Mouse (Mus musculus) c-Kit-positive CD71-positive TER-119-negative erythroid progenitor cells, embryonic 14.5 days (primary cell): ENCODE results near the gene Pdcl2.

Source experiments
- DNase-seq: peaks from one replicate; pipeline ENCODE4 v3.0.0-alpha.2; 2013; ENCODE audit warnings: low read depth

Gene Pdcl2

DNA sequence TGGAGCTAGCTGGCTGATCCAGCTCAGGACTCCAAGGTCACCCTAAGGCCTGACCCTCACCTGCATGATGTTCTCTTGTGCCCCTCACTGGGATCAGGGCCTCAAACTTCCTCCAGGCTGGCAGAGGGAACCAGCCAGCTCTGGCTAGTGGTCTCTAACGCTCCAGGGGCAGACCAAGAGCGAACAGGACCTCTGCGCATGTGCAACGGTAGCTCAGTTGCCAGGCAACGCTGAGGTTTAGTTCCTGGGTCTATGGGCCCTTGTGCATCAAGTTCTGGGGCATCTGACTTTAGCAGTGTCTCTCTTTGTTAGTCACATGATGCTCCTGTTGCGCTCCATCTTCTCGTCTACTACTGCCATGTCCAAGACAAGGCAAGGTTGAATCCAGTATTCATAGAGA is at the start of gene Pdcl2:
Gene Pdcl2 (minus strand): TSS at position 204 of the 400 bp plus-strand sequence.
- no peak for DNase-seq

DNA sequence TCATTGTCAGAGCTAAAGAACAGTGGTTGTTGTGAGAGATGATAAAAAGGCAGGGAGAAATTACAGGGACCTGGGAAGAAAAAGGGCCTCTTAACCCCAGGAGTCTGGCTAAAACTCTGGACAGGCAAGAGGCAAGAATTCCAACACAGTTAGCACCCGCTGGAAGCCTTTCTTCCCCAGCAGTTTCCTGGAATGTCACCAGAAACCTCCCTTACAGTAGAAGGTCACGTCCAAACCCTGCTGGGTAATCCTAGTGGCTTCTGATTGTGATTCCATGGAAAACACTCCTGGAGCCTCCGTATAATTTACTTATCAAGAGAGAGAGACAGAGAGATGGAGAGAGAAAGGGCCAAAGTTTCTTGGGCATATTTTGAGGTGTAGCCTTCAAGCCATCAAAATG is 48.3 kb upstream of the Pdcl2 start:
- no peak for DNase-seq

- no peak for DNase-seq
These were observed 38.4 kb upstream of the Pdcl2 start for GRCm38 (mm10) chr5:76369215-76369840.

DNA sequence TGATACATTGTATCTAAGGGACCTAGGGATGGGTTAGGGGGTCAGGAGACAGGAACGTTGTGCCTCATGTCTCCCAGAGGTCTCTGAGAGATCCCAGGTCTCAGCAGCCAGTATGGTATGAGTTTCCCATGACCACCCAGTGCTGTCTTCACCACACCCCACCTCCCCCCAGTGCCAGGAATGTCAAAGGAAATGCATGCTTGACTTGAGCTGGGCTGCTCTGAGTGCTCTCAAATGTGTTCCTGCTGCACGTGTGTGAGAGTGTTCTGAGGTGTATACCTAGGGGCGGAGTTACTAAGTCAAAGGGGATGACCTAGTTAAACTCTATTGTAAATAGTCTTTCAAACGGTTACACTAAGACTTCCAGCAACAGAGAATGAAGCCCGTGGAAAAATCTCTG is 34.5 kb upstream of the Pdcl2 start:
- DNase-seq: no peak

GRCm38 (mm10) chr5:76363453-76364104 is 32.6 kb upstream of the Pdcl2 start, which contains the start of gene Nmu:
TSS of gene Nmu (minus strand) at chr5:76363788.
- no peak for DNase-seq

GRCm38 (mm10) chr5:76360786-76361185 is 29.8 kb upstream of the Pdcl2 start:
- no peak for DNase-seq

DNA sequence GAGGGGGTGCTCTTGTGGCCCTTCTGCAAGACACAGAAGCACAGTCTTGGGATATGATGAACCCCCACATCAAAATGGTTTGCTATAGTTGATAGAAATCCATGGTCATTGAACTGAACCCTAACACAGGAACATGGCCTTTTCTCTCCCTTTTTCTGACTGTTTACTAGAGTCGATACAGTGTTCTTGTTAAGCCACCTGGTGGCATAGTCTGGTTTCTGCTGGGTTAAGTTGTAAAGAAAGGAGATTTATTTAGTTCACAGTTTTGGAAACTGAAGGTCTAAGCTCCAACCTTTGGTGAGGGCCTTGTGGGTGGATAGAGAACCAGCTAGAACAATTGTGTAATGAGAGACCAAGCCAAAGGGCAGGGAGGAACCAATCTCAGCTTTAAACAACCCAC is 29.1 kb upstream of the Pdcl2 start:
- no peak for DNase-seq

DNA sequence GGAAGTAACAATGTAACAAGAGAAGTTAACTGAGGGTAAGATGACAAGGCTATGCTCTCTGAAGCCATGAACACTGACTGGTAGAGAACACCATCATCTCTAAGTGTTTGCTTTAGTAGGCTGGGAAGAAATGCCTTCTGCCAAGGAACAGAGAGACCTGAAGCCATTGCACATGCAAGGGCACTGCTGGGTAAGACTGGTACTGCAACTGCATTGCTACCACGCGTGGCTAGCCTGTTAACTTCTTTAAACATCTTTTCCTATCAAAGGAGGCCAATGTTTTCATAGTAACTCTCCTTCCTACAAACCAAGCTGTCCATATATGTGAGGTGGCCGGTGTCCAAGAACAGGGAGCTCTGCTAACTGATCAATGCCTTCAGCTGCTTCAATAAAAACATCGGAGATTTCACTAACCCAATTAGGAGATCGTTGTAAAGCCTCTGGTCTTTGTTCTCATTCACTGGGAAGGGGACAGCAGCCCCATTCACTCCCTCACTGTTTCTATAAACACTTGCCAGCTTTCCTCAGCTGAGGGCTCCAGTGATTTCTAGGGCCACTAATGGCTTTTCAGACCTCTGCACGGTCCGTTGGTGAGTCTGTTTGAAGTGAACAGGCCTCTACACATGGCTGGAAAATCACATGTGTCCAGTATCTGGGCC is 21.1 kb upstream of the Pdcl2 start:
- DNase-seq: no peak

DNA sequence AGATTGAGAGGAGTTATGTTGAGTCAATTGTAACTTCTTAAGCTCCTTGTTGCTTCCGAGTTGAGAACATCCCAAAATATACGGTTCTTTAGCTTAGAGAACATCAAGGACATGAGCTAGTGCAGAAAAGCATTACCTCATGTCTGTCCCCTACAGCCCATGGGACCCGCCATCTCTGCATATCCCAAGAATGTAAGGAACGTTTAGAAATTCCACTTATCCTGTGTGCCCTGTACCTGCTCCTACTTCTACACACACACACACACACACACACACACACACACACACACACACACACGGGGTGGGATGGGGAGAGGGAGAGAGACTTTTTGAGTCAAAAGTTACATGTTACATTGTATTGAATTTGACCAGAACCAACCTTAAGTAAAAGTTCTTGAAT is 20.6 kb upstream of the Pdcl2 start:
- no peak for DNase-seq

DNA sequence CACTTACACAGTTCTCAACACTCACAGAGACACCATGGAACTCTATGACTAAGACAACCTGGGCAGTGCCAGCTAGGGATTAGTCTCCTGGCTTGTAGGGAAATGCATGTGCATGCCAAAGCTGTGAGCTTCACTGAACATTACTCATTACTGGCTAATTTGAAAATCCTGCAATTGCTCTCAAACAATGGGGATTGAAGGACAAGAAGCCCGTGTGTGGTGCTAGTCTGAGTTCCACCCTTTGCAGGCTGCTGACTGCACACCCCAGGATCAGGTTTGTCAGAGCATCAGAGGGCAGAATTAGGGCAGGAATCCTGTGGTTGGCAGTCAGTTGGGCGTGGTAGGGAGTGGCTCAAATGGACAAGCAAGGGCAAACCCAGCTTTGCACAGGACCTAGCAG is 15.2 kb upstream of the Pdcl2 start:
- DNase-seq: no peak

- DNase-seq: no peak
These were observed 10.0 kb upstream of the Pdcl2 start for GRCm38 (mm10) chr5:76340931-76341330.

DNA sequence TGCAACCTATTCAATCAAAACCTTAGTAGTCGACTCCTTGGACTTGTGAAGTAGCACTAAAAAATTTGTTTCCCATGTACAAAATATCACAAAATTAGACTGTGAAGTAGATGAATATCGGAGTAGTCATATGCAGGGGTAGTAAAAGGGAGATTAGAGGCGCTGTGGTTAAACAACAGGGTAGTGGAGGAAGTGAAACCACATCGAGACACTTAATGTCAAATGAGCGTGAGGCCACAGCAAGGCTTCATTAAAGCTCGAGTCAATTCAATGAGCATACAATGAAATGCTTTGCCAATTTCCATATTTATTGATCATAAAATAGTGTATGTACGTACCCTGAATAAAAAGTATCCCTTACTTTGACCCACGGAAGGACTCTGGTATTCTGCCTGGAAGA is 6.1 kb upstream of the Pdcl2 start:
- no peak for DNase-seq

DNA sequence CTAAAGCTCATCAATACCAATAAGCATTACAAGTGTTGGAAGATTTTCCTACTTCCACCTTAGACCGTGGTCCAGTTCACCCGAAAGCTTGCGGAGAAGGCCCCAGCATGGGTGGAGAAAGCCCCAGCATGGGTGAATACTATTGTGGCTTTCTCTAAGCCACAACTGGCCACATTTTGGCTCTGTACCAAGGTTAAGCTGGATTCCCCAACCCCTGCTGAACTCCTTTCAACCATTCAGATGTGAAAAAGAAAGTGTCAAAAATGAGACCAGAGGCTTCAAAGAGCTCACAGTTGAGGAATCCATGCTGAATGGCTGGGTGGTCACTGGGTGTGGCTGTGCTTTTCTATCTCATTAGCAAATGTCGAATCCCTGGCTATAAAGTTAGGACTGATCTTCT is 2.9 kb upstream of the Pdcl2 start:
- DNase-seq: no peak

GRCm38 (mm10) chr5:76327296-76327695 is 3.7 kb downstream of the Pdcl2 start:
- DNase-seq: no peak

GRCm38 (mm10) chr5:76325113-76325512 is 5.8 kb downstream of the Pdcl2 start:
- DNase-seq: no peak

- no peak for DNase-seq
These were observed 9.4 kb downstream of the Pdcl2 start for GRCm38 (mm10) chr5:76321249-76322196.

GRCm38 (mm10) chr5:76308206-76308605 is 22.8 kb downstream of the Pdcl2 start:
- DNase-seq: no peak

- no peak for DNase-seq
These were observed 24.7 kb downstream of the Pdcl2 start for GRCm38 (mm10) chr5:76306261-76306660.

DNA sequence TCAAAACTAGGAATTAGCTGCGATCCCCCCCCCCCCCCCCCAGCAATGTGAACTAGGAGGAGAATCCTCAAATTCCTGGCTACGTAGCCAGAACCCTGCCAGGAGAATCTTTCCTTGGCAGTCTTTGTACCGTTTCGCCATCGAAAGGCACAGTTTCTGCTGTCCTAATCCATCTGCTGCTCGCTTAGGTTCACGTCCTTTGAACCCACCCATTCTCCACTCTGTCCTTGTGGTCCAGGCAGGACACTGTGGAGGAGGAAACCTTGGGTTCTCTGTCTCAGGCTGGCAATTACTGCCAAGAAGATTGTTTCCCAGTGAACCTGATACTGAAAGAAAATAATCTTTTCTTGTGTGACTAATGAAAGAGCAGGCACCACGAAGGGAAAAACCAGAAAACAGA is 25.3 kb downstream of the Pdcl2 start:
- DNase-seq: no peak

DNA sequence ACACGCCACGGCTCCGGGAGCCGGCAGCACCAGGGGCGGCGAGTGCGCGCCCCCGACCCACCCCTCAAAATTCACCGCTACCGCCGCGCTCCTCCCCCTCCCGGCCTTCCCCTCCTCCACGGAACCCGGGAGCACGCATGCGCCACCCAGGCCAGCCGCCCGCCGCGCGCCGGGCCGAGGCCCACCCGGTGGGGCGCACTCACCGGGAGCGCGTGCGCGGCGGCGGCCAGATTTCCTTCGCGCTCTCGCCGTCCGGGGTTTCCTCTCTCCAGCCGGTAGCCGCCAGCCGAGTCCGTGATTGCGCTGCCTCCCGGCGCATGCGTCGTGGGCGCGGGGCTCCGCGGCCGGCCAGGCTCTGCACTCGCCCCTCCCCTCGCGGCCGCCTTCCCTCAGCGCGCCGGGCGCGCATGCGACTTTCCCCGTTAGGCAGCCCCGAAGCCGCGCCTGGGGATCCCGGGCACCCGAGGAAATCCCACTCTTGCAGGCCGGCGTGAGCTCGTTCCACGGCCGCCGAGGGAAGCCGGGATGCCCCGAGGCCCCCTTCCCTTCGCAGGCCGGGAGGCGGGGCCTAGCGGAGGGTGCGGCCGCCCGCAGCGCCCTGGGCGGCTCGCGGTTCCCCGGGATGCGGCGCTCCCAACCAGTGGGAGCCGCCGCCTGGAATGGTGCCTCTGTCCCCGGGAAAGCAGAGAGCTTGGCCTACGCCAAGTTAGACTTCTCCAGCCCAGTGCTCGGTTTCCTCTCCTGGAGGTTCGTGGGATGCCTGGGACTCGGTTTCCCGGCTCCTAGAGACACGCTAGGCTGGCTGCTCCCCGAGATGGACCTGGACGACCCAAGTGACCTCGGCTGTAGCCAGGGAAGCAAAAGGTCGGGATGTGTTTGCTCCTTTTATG is 26.3 kb downstream of the Pdcl2 start, which contains the start of gene Clock:
Gene Clock (minus strand): TSS at position 341 of the 890 bp plus-strand sequence.
- DNase-seq: peak; percentile 47
